Mouse (Mus musculus): ENCODE data around the gene Zfp609. TPM values are rescaled to one million over a fixed set of nuclear protein-coding genes. Genes with fewer than 3 reads are reported as not detected.

Gene Zfp609
- polyA plus RNA-seq, 1 experiment from 2014 or later = 5.8 TPM

- H3K27me3 ChIP-seq (replicated peaks; ENCODE audit: control insufficient read depth, insufficient read depth, low read length) = no peaks in the 10 kb centered on the region
- no peak overlapping the region for H3K4me2 ChIP-seq
- H3K4me1 ChIP-seq (replicated peaks; ENCODE audit: control insufficient read depth, insufficient read depth, low read length) = peaks cover 12% of the 10 kb centered on the region
- H3K9me3 ChIP-seq (ENCODE audit: control insufficient read depth, low read length) = no peaks in the 10 kb centered on the region
- 40% methylated on average over 3 of the region's 3 CpGs for WGBS
- DNase-seq (ENCODE audit: low spot score) (no peak), ATAC-seq (replicated peaks; ENCODE audit: low FRiP score) (no peak)
- H3K9ac ChIP-seq (ENCODE audit: low read depth, low read length) = no peak overlapping the region
- H3K36me3 ChIP-seq (ENCODE audit: control insufficient read depth, insufficient read depth, low read length) = no peaks in the 10 kb centered on the region
- H3K4me3 ChIP-seq (ENCODE audit: low read depth, low read length) = no peak overlapping the region
- no peak overlapping the region for H3K27ac ChIP-seq (ENCODE audit: low read depth, low read length)
Measured at GRCm38 (mm10) chr9:65645984-65646383, 181.4 kb downstream of the Zfp609 start.

GRCm38 (mm10) chr9:65644960-65645359 lies 182.4 kb downstream of the Zfp609 start:
- Histone ChIP-seq H3K36me3 (ENCODE audit: control insufficient read depth, insufficient read depth, low read length) (no peaks in the 10 kb centered on the region), H3K27ac (ENCODE audit: low read depth, low read length) (no peak overlapping the region), H3K27me3 (replicated peaks; ENCODE audit: control insufficient read depth, insufficient read depth, low read length) (no peaks in the 10 kb centered on the region), H3K9me3 (ENCODE audit: control insufficient read depth, low read length) (no peaks in the 10 kb centered on the region), H3K9ac (ENCODE audit: low read depth, low read length) (no peak overlapping the region), H3K4me2 (no peak overlapping the region), H3K4me1 (replicated peaks; ENCODE audit: control insufficient read depth, insufficient read depth, low read length) (peaks cover 9% of the 10 kb centered on the region), H3K4me3 (ENCODE audit: low read depth, low read length) (no peak overlapping the region)
- DNase-seq (ENCODE audit: low spot score) (no peak), ATAC-seq (replicated peaks; ENCODE audit: low FRiP score) (no peak)
- 81% methylated on average over 4 of the region's 4 CpGs for WGBS

- H3K27ac ChIP-seq (ENCODE audit: low read depth, low read length) = no peak overlapping the region
- no peaks in the 10 kb centered on the region for H3K36me3 ChIP-seq (ENCODE audit: control insufficient read depth, insufficient read depth, low read length)
- ATAC-seq (replicated peaks; ENCODE audit: low FRiP score) (no peak), DNase-seq (ENCODE audit: low spot score) (no peak)
- H3K9ac ChIP-seq (ENCODE audit: low read depth, low read length) = no peak overlapping the region
- H3K4me1 ChIP-seq (replicated peaks; ENCODE audit: control insufficient read depth, insufficient read depth, low read length) = peaks cover 4% of the 10 kb centered on the region; the same call in 1 of the 2 replicates
- no peaks in the 10 kb centered on the region for H3K9me3 ChIP-seq (ENCODE audit: control insufficient read depth, low read length)
- H3K4me3 ChIP-seq (ENCODE audit: low read depth, low read length) = no peak overlapping the region
- no peaks in the 10 kb centered on the region for H3K27me3 ChIP-seq (replicated peaks; ENCODE audit: control insufficient read depth, insufficient read depth, low read length)
- H3K4me2 ChIP-seq = no peak overlapping the region
Measured at GRCm38 (mm10) chr9:65642546-65642945, 184.8 kb downstream of the Zfp609 start.

Other genes starting within 250 kb of the Zfp609 start
- gene Plekho2, start 247.5 kb downstream of the Zfp609 start, polyA plus RNA-seq (2014; fragmentation: Nextera tagmentation; extraction: Ambion mirVana) = 29.5 and 30.3 TPM in 2 replicates
- 16.4 and 18.0 TPM in 2 replicates for gene Pif1, start 240.4 kb downstream of the Zfp609 start, polyA plus RNA-seq (2014; fragmentation: Nextera tagmentation; extraction: Ambion mirVana)
- gene Rbpms2, start 197.9 kb downstream of the Zfp609 start, polyA plus RNA-seq (2014; fragmentation: Nextera tagmentation; extraction: Ambion mirVana) = 34.8 and 36.5 TPM in 2 replicates
- gene Oaz2, start 159.6 kb downstream of the Zfp609 start, polyA plus RNA-seq (2014; fragmentation: Nextera tagmentation; extraction: Ambion mirVana) = 119 and 123 TPM in 2 replicates
- 181 and 192 TPM in 2 replicates for gene Pclaf, start 62.7 kb upstream of the Zfp609 start, polyA plus RNA-seq (2014; fragmentation: Nextera tagmentation; extraction: Ambion mirVana)
- 24.6 and 25.8 TPM in 2 replicates for gene Trip4, start 81.2 kb upstream of the Zfp609 start, polyA plus RNA-seq (2014; fragmentation: Nextera tagmentation; extraction: Ambion mirVana)
- 10.8 and 11.7 TPM in 2 replicates for gene Csnk1g1, start 81.4 kb upstream of the Zfp609 start, polyA plus RNA-seq (2014; fragmentation: Nextera tagmentation; extraction: Ambion mirVana)
- 569 TPM in 2 replicates for gene Ppib, start 232.7 kb upstream of the Zfp609 start, polyA plus RNA-seq (2014; fragmentation: Nextera tagmentation; extraction: Ambion mirVana)
- gene Snx22, start 242.2 kb upstream of the Zfp609 start, polyA plus RNA-seq (2014; fragmentation: Nextera tagmentation; extraction: Ambion mirVana) = 6.5 and 7.0 TPM in 2 replicates